Mouse (Mus musculus): ENCODE data around the gene Zfp473.
A peak's percentile ranks its signal among the peaks of the same experiment; 100 is the strongest.
"Not testable (repeated sequence)": the region's sequence is repeated elsewhere in the genome, so short reads cannot be mapped to it uniquely, and the experiment has no call there.

The Zfp473 gene

GRCm38 (mm10) chr7:44709881-44710280 is 41.0 kb downstream of the Zfp473 start:
- DNase-seq, result no peak

- no peak for DNase-seq
These were observed 42.3 kb downstream of the Zfp473 start, which contains the start of gene Izumo2 for GRCm38 (mm10) chr7:44708574-44708973. Gene Izumo2 (plus strand): TSS chr7:44708742.

GRCm38 (mm10) chr7:44708093-44708492 is 42.8 kb downstream of the Zfp473 start:
- not testable (repeated sequence) for DNase-seq

GRCm38 (mm10) chr7:44707169-44707675 is 43.6 kb downstream of the Zfp473 start:
- DNase-seq, result no peak

- no peak for DNase-seq
These were observed 44.5 kb downstream of the Zfp473 start for GRCm38 (mm10) chr7:44706322-44706721.

- no peak for DNase-seq
These were observed 45.8 kb downstream of the Zfp473 start for GRCm38 (mm10) chr7:44705086-44705485.

GRCm38 (mm10) chr7:44704363-44704762 is 46.5 kb downstream of the Zfp473 start:
- DNase-seq, result no peak

GRCm38 (mm10) chr7:44702985-44703384 is 47.9 kb downstream of the Zfp473 start:
- no peak for DNase-seq

GRCm38 (mm10) chr7:44701921-44702320 is 48.9 kb downstream of the Zfp473 start:
- DNase-seq, result peak; percentile 30

- no peak for DNase-seq
These were observed 52.9 kb downstream of the Zfp473 start for GRCm38 (mm10) chr7:44697980-44698379.

GRCm38 (mm10) chr7:44697191-44697710 is 53.6 kb downstream of the Zfp473 start:
- DNase-seq, result no peak

- no peak for DNase-seq
These were observed 55.6 kb downstream of the Zfp473 start for GRCm38 (mm10) chr7:44695223-44695622.

- DNase-seq, result no peak
These were observed 57.2 kb downstream of the Zfp473 start for GRCm38 (mm10) chr7:44693427-44694175.

GRCm38 (mm10) chr7:44689331-44689730 is 61.5 kb downstream of the Zfp473 start:
- no peak for DNase-seq

- DNase-seq, result no peak
These were observed 62.0 kb downstream of the Zfp473 start for GRCm38 (mm10) chr7:44688890-44689289.

GRCm38 (mm10) chr7:44685531-44686402 is 65.1 kb downstream of the Zfp473 start:
- DNase-seq, result no peak

GRCm38 (mm10) chr7:44683656-44684055 is 67.2 kb downstream of the Zfp473 start:
- no peak for DNase-seq

Data from right cerebral cortex, adult 18-20 months (tissue).